Mouse (Mus musculus) MEL (cell line): ENCODE measurements around the gene Pip4k2a. TPM values are rescaled to one million over a fixed set of nuclear protein-coding genes. Genes with fewer than 3 reads are reported as not detected.

ENCODE experiments used
- DNase-seq: peaks from one replicate; pipeline ENCODE4 v3.0.0; 2011; ENCODE audit warnings: low read depth, low spot score
- H3K27ac ChIP-seq: 2 replicates; pipeline ENCODE4 v1.5.1; 2012; ENCODE audit warnings: low read depth, mild to moderate bottlenecking, control low read depth, low read length, moderate library complexity; ENCODE audit not compliant: control insufficient read depth
- H3K27me3 ChIP-seq, 2 experiments: fragments of 150-350 bp in 1 of 2; sonication (generic) in 1 of 2; 2 replicates each; pipeline ENCODE4 v1.6.1; 2012; ENCODE audit warnings: low read length in 2 of 2, mild to moderate bottlenecking in 2 of 2, improper control_type of control experiment in 1 of 2, moderate library complexity in 1 of 2; ENCODE audit not compliant: insufficient read depth in 2 of 2, control insufficient read depth in 1 of 2
- H3K36me3 ChIP-seq, 2 experiments: 2 replicates each; pipeline ENCODE4 v1.6.1; 2012 to 2014; ENCODE audit warnings: low read length in 2 of 2, improper control_type of control experiment in 1 of 2, inconsistent platforms in 1 of 2, mild to moderate bottlenecking in 1 of 2; ENCODE audit not compliant: insufficient read depth in 2 of 2, control insufficient read depth in 1 of 2
- H3K4me1 ChIP-seq, 2 experiments: fragments of 150-350 bp in 1 of 2; sonication (generic) in 1 of 2; 2 replicates each; pipeline ENCODE4 v1.6.1; 2012; ENCODE audit warnings: low read length in 2 of 2, improper control_type of control experiment in 1 of 2, mild to moderate bottlenecking in 1 of 2; ENCODE audit not compliant: insufficient read depth in 2 of 2, control insufficient read depth in 1 of 2
- H3K4me3 ChIP-seq, 2 experiments: fragments of 150-350 bp in 1 of 2; sonication (generic) in 1 of 2; 2 replicates each; pipeline ENCODE4 v1.5.1; 2012; ENCODE audit warnings: low read depth in 2 of 2, low read length in 2 of 2, mild to moderate bottlenecking in 2 of 2, moderate library complexity in 2 of 2, control low read depth in 1 of 2, improper control_type of control experiment in 1 of 2; ENCODE audit not compliant: control insufficient read depth in 1 of 2, insufficient read depth in 1 of 2
- H3K79me2 ChIP-seq: 2 replicates; pipeline ENCODE4 v1.6.1; 2012; ENCODE audit warnings: mild to moderate bottlenecking, low read length, moderate library complexity; ENCODE audit not compliant: control insufficient read depth, poor library complexity, insufficient read depth
- H3K9ac ChIP-seq: 2 replicates; pipeline ENCODE4 v1.6.1; 2012; ENCODE audit warnings: low read depth, mild to moderate bottlenecking, control low read depth, low read length, moderate library complexity; ENCODE audit not compliant: control insufficient read depth, poor library complexity, severe bottlenecking
- H3K9me3 ChIP-seq: fragments of 150-350 bp; sonication (generic); replicated peaks from 2 replicates; pipeline ENCODE4 v1.6.1; 2012; ENCODE audit warnings: mild to moderate bottlenecking, low read length, improper control_type of control experiment, moderate library complexity; ENCODE audit not compliant: insufficient read depth
- CHD1 ChIP-seq: IDR thresholded peaks from 2 replicates; pipeline ENCODE4 v1.6.1; 2012; ENCODE audit warnings: low read depth, mild to moderate bottlenecking, inconsistent platforms, low read length, improper control_type of control experiment
- CTCF ChIP-seq, 3 experiments: IDR thresholded peaks in 2 of 3; conservative IDR thresholded peaks in 1 of 3; 2 replicates each; pipeline ENCODE4 v1.5.1; 2011 to 2012; ENCODE audit warnings: low read length in 3 of 3, low read depth in 2 of 3, mild to moderate bottlenecking in 2 of 3, improper control_type of control experiment in 1 of 3, inconsistent platforms in 1 of 3, mixed read lengths in 1 of 3, moderate library complexity in 1 of 3; ENCODE audit not compliant: control insufficient read depth in 1 of 3, insufficient read depth in 1 of 3, poor library complexity in 1 of 3, severe bottlenecking in 1 of 3
- ETS1 ChIP-seq: IDR thresholded peaks from 2 replicates; pipeline ENCODE4 v1.6.1; 2012; ENCODE audit warnings: low read depth, mild to moderate bottlenecking, inconsistent platforms, low read length, improper control_type of control experiment, moderate library complexity
- GATA1 ChIP-seq: IDR thresholded peaks from 2 replicates; pipeline ENCODE4 v1.6.1; 2011; ENCODE audit warnings: low read depth, low read length, improper control_type of control experiment
- KAT2A ChIP-seq: conservative IDR thresholded peaks from 2 replicates; pipeline ENCODE4 v1.6.1; 2012; ENCODE audit warnings: low read depth, low read length, improper control_type of control experiment, inconsistent platforms
- MAFK ChIP-seq: IDR thresholded peaks from 2 replicates; pipeline ENCODE4 v1.6.1; 2011; ENCODE audit warnings: low read depth, mild to moderate bottlenecking, low read length, improper control_type of control experiment, borderline replicate concordance
- MAZ ChIP-seq: IDR thresholded peaks from 2 replicates; pipeline ENCODE4 v1.6.1; 2012; ENCODE audit warnings: low read depth, mild to moderate bottlenecking, inconsistent platforms, low read length, improper control_type of control experiment
- MEF2A ChIP-seq: IDR thresholded peaks from 2 replicates; pipeline ENCODE4 v1.6.1; 2014; ENCODE audit warnings: low read depth, mild to moderate bottlenecking, inconsistent platforms, low read length, improper control_type of control experiment; ENCODE audit not compliant: poor library complexity, insufficient replicate concordance, severe bottlenecking; ENCODE audit errors: extremely low read depth
- MXI1 ChIP-seq: IDR thresholded peaks from 2 replicates; pipeline ENCODE4 v1.6.1; 2011; ENCODE audit warnings: mild to moderate bottlenecking, low read depth, low read length, improper control_type of control experiment
- MYC ChIP-seq: IDR thresholded peaks from 2 replicates; pipeline ENCODE4 v1.6.1; 2011; ENCODE audit warnings: low read depth, mild to moderate bottlenecking, low read length, improper control_type of control experiment, moderate library complexity
- RAD21 ChIP-seq: IDR thresholded peaks from 2 replicates; pipeline ENCODE4 v1.6.1; 2011; ENCODE audit warnings: mild to moderate bottlenecking, low read depth, low read length, improper control_type of control experiment
- TAL1 ChIP-seq: IDR thresholded peaks from 2 replicates; pipeline ENCODE4 v1.6.1; 2012; ENCODE audit warnings: mild to moderate bottlenecking, inconsistent platforms, low read length, moderate library complexity, mixed read lengths
- TBP ChIP-seq: IDR thresholded peaks from 2 replicates; pipeline ENCODE4 v1.8.0; 2011; ENCODE audit warnings: low read depth, low read length, improper control_type of control experiment
- TCF12 ChIP-seq: IDR thresholded peaks from 2 replicates; pipeline ENCODE4 v1.6.1; 2014; ENCODE audit warnings: low read depth, mild to moderate bottlenecking, inconsistent platforms, low read length, improper control_type of control experiment, moderate library complexity
- USF1 ChIP-seq: IDR thresholded peaks from 2 replicates; pipeline ENCODE4 v1.6.1; 2014; ENCODE audit warnings: low read depth, mild to moderate bottlenecking, inconsistent platforms, low read length, improper control_type of control experiment, moderate library complexity
- USF2 ChIP-seq, 2 experiments: IDR thresholded peaks; 2 replicates each; pipeline ENCODE4 v1.6.1; 2011 to 2012; ENCODE audit warnings: improper control_type of control experiment in 2 of 2, low read length in 2 of 2, borderline replicate concordance in 1 of 2, inconsistent platforms in 1 of 2, low read depth in 1 of 2, mild to moderate bottlenecking in 1 of 2; ENCODE audit not compliant: insufficient read depth in 1 of 2
- ZC3H11A ChIP-seq: IDR thresholded peaks from 2 replicates; pipeline ENCODE4 v1.6.1; 2012; ENCODE audit warnings: low read depth, mild to moderate bottlenecking, inconsistent platforms, low read length, improper control_type of control experiment
- ZNF384 ChIP-seq: IDR thresholded peaks from 2 replicates; pipeline ENCODE4 v1.6.1; 2012; ENCODE audit warnings: low read depth, mild to moderate bottlenecking, inconsistent platforms, low read length, improper control_type of control experiment
- polyA plus RNA-seq, 2 experiments: library from polyadenylated mRNA; stranded (reverse) in 1 of 2; unstranded in 1 of 2; fragments of >175 nt in 1 of 2; fragments of >200 nt in 1 of 2; gene quantifications; 2 replicates each; pipeline versions ENCODE4 v1.2.1 to v1.2.4; 2012; ENCODE audit warnings: low replicate concordance in 2 of 2, low read depth in 1 of 2; ENCODE audit not compliant: insufficient read length in 2 of 2, insufficient read depth in 1 of 2, missing spikeins in 1 of 2
- total RNA-seq: library from RNA; depleted of rRNA; stranded (reverse); fragments of 300-350 nt; gene quantifications from 2 replicates; pipeline ENCODE4 v1.2.3, GENCODE M21; 2012

Pip4k2a gene
- total and polyA plus RNA-seq, 3 experiments = 7.9 to 48.5 TPM; not detected in 1

- no peak overlapping the region for H3K9ac ChIP-seq
- no peak overlapping the region for H3K27ac ChIP-seq
- DNase-seq = no peak
- no peaks in the 10 kb centered on the region for H3K9me3 ChIP-seq
- no peak overlapping the region for H3K4me3 ChIP-seq
- no peaks in the 10 kb centered on the region for H3K4me1 ChIP-seq
- peaks cover 0 to 1% of the 10 kb centered on the region in 2 experiments; a peak in 1 of 4 replicates for H3K36me3 ChIP-seq
- H3K27me3 ChIP-seq = no peaks in the 10 kb centered on the region
- no peak for TF ChIP-seq TBP
- no peak for TF ChIP-seq USF2 (IDR thresholded peaks at IDR 0.05; ENCODE audit: borderline replicate concordance in 1 of 2, insufficient read depth in 1 of 2, low read depth in 1 of 2, low read length in 2 of 2)
- no peak for TF ChIP-seq CHD1
- TF ChIP-seq RAD21 = no peak
- TF ChIP-seq TCF12 = no peak
- no peak for TF ChIP-seq MAZ
- no peak for TF ChIP-seq ZNF384
- TF ChIP-seq USF1 = no peak
- TF ChIP-seq KAT2A = no peak
- no peaks in the 10 kb centered on the region for H3K79me2 ChIP-seq
These were observed 140.0 kb downstream of the Pip4k2a start for GRCm38 (mm10) chr2:18857952-18858351.

GRCm38 (mm10) chr2:18856461-18856860 lies 141.5 kb downstream of the Pip4k2a start:
- DNase-seq = no peak
- no peak overlapping the region for H3K27ac ChIP-seq
- H3K4me3 ChIP-seq = no peak overlapping the region
- H3K4me1 ChIP-seq = no peaks in the 10 kb centered on the region
- H3K36me3 ChIP-seq = no peaks in the 10 kb centered on the region
- H3K9me3 ChIP-seq = no peaks in the 10 kb centered on the region
- no peaks in the 10 kb centered on the region for H3K27me3 ChIP-seq
- H3K79me2 ChIP-seq = no peaks in the 10 kb centered on the region
- H3K9ac ChIP-seq = no peak overlapping the region
- TF ChIP-seq MYC (no peak), CTCF (IDR thresholded peaks at IDR 0.05 in 2 of 3, conservative IDR thresholded peaks at IDR 0.05 in 1 of 3; ENCODE audit: control insufficient read depth in 1 of 3, insufficient read depth in 1 of 3, low read depth in 2 of 3, low read length in 3 of 3, poor library complexity in 1 of 3, severe bottlenecking in 1 of 3) (no peak), TAL1 (no peak), RAD21 (no peak), KAT2A (no peak), ETS1 (no peak), MEF2A (no peak)

- DNase-seq = no peak
- no peak overlapping the region for H3K27ac ChIP-seq
- TF ChIP-seq TAL1 (no peak), MXI1 (no peak), USF2 (IDR thresholded peaks at IDR 0.05; ENCODE audit: borderline replicate concordance in 1 of 2, insufficient read depth in 1 of 2, low read depth in 1 of 2, low read length in 2 of 2) (no peak), MAZ (no peak), ZC3H11A (no peak), GATA1 (no peak), CTCF (IDR thresholded peaks at IDR 0.05 in 2 of 3, conservative IDR thresholded peaks at IDR 0.05 in 1 of 3; ENCODE audit: control insufficient read depth in 1 of 3, insufficient read depth in 1 of 3, low read depth in 2 of 3, low read length in 3 of 3, poor library complexity in 1 of 3, severe bottlenecking in 1 of 3) (no peak), MAFK (no peak), ETS1 (no peak)
- no peaks in the 10 kb centered on the region for H3K36me3 ChIP-seq
- H3K79me2 ChIP-seq = no peaks in the 10 kb centered on the region
- no peaks in the 10 kb centered on the region for H3K27me3 ChIP-seq
- H3K4me1 ChIP-seq = no peaks in the 10 kb centered on the region
- H3K9ac ChIP-seq = no peak overlapping the region
- no peak overlapping the region for H3K4me3 ChIP-seq
- H3K9me3 ChIP-seq = no peaks in the 10 kb centered on the region
These were observed 142.7 kb downstream of the Pip4k2a start for GRCm38 (mm10) chr2:18855246-18855645.
